Mouse (Mus musculus) WW6 (cell line): ENCODE data around the gene Nprl3.

Experiments
- DNase-seq: peaks from one replicate; pipeline ENCODE4 v3.0.0-alpha.2; 2013; ENCODE audit warnings: low read depth, low spot score

The Nprl3 gene

DNA sequence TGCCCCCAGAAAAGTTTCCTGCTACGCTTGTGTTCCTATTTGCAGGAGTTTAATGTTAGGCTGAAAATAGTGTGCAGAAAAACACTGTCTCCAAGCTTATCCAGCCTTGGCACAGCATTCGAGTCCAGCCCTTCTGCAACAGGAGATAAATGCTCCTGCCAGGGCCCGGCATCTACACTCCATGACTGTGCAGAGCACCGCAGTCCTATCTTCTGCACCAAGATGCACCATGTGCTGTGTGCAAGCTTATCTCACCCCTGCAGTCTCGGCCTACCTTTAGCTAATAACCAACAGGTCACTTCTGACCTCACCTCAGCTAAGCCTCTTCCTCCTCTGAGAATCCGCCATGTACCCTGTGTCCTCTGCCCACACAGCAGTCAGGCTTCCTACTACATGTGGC, 21.9 kb downstream of the Nprl3 start:
- no peak for DNase-seq

DNA sequence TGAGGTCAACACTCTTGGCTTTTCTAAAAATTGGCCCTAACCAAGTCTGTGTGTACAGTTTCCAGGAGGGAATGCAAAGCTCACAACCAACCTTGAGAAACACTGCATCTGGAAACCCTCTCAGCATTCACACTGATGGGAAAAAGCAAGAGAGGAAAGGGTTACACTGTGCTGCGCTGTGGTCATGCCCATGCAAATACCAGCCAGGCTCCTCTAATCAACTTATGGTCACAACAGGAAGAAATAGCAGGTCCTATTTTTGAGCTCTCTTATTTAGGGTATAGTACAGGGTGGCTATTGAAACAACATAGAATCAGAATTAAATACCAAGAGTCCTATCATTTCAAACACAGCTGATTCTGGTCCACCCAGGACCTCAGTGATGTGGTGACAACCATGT, 22.9 kb downstream of the Nprl3 start:
- no peak for DNase-seq

DNA sequence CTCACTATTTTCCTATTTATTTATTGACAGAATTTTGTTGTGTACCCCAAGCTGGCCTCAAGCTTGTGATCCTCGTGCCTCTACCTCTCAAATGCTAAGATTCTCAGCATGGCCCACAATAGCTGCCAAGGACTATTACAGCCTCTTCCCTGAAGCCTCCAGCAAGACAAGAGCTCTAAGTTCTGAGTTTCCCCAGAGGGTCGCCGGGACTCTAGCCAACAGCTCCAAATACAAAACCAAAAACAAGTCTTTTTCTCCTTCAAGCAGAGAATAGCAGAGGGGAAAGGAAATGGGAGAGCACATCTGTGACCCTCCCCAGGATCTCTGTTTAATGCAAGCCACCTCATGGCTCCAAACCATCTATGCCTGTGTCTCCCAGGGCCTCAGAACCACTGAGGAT, 23.4 kb downstream of the Nprl3 start:
- DNase-seq: no peak

DNA sequence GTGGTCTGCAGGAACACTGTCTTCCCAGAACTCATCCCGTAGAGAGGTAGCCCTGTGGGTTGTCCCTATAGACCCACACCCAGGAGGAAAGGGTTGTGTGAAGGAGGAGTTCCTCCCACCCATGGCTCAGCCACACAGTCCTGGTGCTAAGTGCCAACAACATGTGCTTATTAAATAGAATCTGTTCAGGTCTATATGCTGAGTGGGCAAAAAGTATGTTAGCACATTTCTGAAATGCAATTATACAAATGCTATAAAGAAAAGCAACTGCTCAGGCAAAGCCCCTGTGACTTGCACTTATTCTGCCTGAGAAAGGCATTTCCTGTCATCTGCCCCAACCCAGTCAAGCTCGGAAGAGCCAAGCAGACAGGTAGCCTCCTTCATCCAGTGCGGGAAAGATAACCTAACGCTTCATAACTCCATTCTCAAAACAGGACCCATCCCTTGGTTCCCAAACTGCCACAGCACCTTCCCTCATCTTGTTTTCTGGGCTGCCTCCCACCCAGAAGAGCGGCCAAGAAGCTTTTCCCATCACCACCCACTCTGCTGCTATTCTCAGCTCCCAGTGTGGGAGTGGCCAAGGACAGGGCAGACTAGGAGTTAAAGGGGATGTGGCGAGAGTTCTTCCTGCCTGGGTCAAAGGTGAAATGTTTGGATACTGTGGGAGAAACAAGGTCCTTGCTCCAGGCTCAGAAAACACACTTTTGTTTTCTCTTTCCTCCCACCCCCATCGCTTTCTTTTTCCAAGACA, 24.1 kb downstream of the Nprl3 start:
- no peak for DNase-seq

DNA sequence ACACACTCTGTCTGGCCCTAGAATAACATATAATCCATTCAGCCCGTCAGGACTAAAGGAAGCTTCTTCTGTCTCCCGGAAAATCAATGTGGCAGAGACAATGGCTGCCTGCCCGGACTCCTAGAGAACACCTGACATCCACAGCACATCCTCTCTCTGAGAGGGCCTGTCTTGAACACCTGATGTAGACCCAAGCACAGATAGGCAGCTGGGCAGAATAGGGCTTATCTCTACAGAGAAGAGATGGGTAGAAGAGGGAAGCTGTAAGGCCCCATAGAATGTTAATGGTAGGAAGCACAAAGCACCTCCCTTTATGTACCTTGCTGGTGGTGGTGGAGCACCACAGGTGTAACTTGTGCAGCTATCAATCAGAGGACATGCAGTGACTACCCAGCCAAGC, 25.3 kb downstream of the Nprl3 start:
- DNase-seq: no peak

DNA sequence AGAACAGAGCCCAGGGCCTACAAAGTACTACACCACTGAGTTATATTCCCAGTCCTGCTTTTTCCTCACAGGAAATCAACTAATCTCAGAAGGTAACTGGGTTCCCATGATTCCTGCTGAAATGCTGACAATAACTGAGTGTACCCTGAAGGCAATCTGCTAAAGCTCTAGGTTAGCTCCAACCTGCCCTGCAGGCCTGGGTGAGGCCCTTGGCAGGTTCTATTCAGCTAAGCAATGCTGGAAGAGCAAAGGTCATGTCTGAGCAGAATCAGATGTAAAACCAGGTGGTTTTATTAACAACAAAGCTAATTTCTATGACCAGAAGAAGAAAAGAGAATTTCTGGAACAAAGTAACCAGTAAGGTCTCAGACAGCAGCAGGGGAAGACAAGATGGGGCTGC, 26.1 kb downstream of the Nprl3 start:
- DNase-seq: no peak

DNA sequence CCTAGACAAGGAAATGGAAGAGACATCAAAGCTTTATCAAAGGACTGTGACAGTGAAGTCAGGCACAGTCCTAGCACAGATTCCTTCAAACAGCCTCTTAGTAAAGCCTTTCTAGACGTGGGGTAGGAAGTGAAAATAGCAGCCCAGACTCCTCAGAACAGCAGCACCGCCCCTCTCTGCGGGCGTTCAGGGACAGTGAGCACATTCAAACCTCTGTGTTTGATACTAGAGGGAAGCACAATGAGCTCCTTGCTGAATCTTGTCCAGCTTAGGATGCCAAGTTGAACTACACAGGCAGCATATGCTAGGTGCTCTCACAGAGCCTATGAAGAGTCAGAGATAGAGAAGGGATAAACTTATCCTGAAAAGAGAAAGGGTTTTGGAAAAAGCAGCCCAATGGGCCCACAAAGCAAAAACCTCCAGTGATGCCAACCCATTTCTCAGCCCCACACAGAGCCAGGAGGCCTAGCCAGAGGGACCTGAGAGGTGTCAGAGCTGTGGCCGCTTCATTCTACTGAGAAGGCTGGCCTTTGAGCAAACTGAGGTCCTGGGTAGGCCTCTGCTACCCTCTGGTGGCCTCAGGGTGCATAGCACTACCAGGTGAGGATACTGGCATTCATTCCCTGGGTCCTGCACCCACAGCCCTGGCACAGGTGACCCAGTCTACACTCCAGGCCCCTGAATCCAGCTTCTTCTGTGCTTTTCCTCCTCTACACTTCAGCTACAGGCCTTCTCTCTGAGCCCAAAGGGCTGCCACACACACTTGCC, 29.2 kb downstream of the Nprl3 start:
- no peak for DNase-seq

DNA sequence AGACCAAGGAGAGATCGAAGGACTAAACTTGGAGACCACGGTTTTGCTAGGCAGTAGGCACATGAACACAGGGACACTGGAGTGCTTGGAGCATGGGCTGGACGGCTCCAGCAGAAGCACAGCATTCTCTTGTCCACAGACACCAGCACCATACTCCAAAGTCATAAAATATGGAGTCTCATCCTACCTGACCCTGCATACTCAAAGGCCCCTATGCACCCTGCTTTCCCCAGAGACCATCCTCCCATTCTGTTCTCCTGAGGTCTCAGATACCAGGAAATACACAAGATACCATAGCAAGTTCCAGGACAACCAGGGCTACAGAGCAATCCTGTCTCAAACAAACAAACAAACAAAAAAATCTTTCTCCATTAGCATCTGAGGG, 30.1 kb downstream of the Nprl3 start:
- no peak for DNase-seq

DNA sequence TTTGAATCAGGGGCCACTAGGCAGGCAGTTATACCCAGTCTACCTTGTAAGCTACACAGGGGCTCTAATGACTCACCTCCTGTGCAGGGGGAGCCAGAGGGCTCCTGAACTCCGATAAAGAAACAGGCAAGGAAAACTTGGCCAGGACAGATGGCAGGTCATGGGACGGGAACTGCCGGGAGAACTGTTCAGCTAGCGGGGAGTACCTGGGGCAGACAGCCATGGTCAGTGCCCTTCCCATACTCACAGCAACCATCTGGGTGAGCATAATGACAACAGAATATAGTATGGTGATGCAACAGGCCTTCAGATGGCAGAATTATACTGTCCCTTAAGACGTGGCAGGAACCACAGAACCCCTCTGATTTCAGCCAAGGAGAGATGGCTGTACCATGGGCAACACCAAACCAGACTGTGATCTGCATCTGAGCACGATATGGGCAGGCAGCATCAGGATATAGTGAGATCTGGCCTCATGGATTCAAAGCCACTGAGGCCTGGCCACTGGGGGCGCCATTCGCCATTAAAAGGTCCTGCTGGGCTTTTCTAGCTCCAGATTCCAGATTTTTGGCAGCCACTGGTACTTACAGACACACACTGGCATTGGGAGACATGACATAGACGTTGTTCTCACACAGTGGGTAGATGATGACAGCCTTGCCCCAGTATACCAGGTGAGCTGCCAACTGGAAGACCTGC, 30.6 kb downstream of the Nprl3 start:
- DNase-seq: no peak

DNA sequence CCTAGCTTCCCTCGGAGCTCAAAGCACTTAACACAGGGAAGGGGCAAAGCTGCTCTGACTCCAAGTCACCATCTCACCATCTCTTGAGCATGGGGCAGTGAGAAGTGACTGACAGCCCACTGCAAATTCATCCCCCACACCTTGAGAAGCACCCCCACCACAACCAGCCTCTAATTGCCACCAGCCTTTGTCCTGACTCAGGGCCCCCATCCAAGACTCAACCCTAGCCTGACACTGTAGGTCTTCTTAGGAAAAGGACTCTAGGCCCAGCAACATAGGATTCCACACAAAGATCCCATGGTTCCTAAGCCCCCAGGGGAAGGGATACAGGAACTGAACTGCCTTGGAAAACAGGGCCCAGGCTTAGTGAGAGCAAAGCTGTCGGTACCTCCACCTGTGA, 31.4 kb downstream of the Nprl3 start:
- DNase-seq: no peak

DNA sequence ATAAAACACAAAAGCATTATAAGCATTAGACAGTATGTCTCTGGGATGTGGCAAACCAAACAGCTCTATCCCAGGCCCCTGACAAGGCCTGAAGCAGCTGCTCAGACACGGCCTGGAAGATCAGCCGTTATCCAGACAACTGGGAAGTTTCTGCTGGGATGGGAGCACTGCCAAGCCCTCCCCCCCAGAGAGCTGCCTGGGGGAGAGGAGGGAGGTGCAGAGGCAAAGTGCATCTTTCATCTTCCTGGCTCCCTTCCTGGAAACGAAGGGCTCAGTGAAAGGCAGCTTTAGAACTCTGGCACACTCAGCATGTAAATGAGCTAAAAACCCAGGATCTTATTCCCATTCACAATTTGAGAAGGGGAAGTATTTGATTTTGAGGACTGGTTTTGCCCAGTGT, 31.9 kb downstream of the Nprl3 start:
- DNase-seq: no peak

DNA sequence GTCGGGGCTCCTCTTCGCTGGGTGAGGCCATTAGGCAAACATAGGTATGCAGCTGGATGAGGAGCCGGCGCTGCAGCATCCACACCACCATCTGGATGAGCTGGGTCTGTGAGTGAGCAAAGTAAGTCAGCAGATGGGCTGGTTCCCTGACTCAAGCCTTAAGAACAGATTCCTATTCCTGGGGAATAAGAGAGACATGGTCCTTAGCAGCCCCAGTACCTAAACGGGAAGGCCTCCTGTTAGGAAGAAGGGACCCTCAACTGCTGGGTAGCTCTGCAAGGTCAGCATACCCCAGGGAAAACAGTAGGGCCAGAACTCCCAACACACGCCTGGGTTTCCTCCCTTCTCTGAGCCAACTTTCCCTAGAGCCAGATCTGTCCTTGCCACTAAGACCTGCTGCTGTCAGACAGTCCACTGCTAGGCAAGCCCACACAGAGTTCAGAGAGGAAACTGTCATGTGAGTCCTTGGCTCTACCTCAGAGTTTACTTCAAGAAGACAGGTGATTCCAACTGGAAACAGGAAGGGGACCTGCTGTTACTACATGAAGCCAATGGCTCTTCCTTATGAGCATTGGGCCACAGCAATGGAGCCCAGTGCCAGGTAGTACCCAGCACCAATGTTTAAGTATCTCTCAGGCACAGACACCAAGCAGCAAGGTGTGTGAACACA, 32.6 kb downstream of the Nprl3 start:
- no peak for DNase-seq

DNA sequence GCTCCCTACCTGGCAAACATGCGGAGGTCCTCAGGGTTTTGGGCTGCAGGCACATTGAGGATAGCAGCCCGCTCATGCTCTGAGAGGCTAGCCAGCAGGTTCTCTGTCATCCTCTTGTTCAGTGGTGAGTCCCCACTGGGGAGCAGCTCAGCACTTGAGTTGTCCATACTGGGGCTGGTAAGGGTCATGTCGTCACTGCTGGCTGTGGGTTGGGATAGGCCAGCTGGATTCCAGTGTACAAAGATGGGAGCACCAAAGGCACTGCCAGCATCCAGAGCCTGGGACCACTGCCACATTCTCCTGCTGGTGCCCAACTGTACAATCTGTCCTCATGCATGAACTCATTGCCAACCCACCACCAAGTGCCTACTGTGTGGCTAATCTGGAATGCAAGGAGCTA, 33.6 kb downstream of the Nprl3 start:
- no peak for DNase-seq

DNA sequence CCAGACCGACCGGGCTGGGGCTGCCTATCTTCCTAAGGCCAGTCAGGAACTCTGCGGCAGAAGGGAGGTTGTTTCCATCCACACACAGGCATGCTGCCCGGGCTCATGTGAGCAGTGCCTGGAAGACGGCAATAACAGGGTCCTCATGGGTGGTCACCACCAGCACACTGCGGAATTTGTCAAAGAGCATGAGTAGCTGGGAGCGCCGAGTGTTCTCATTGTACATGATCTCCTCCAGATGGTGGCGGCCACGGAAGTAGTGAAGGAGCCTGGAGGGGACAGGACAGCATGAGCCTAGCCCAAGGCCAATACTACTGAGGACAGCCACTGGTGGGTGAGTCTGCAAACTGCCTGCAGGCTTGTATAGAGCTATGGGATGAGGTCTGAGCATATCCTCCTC, 34.7 kb downstream of the Nprl3 start:
- DNase-seq: no peak

DNA sequence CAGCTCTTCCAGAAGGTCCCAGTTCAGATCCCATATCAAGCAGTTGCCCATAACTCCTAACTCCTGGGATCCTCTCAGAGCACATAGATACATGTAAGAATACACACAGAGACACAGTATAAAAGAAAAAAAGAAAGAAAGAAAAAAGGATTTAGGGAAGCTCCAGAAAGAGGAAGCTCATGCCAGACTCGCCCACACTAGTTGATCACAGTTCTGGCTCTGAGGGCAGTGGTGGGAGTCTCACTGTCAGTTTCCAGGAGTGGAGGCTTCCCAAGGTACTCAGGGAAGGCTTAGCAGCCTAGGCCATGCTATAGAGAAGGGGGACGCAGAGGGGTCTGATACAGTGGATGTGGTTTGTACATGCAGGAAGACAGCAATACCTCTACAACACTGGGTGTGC, 36.4 kb downstream of the Nprl3 start:
- DNase-seq: no peak

DNA sequence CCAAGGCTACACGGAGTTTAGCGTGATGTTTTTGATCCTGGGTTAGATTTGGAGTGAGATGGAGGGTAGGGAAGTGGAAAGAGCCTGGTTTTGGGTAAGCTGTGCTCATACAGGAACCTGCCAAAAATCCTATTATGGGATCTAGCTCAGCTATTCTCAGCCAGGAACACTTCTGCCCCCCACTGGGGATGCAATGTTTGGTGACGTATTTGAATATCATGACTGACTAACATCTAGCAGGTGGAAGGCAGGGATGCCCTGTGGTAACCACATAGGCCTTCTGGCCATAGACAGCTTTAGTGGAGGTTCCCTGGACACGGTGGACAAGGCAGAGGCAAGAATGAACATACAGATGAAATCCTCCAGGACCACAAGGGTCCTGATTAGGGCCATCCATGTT, 37.3 kb downstream of the Nprl3 start:
- DNase-seq: no peak

DNA sequence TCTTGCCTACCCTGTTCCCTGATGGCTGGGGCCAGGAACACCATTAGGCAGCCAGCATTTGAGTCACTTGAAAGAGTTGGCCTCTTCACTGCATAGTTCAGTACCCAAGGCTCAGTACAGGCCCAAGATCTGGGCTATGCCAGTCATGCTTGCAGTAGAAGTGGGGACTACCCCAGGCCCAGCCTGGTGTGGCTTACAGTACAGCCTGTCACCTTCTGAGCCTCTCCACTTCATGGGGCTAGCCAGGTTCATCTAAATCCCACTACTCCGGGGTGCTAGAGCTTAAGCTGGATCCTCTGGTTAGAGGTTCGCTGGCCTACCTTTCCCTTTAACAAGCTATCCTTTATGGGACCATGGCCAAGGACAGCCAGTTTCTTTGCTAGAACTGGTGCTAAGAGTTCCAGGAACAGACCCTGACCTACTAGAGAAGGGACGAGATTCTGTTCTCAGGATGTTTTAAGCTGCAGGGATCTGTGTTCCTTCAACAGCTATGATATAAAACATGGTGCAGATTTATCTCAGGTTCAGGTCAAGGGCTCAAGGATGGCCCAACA, 39.1 kb downstream of the Nprl3 start:
- no peak for DNase-seq

DNA sequence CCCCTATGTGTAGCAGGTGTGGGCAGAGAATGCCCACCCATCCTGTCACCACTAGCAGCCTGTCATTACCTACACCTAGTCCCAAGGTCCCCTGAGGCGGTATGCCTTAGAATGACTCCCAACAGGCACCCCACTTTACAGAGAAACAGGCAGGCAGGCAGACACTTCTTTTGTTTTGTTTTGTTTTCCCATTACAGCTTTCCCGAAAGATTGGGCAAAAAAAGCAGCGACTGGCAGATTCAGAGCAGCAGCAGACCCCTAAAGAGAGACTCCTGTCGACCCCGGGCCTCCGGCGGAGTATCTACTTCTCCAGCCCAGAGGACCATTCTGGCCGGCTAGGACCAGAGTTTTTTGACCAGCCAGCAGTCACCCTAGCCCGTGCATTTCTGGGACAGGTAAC, 40.0 kb downstream of the Nprl3 start:
- no peak for DNase-seq

DNA sequence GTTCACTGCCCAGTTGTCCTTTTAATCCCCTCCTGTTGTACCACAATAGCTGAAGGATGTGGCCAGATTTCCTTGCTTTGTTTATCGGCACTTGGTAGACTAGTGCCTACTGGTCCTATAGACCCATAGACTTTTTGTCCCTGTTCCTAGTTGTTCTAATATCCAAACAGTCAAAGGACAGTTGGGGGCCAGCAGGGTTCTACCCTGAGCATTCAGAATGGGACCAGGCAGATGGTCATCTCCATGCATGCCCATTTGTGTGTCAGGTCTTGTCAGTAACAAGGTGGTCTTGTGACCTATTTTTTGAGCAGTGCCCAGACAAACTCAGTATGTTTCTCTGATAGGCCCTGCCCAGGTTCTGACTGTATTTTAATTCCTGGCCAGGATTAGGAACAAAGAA, 40.5 kb downstream of the Nprl3 start:
- DNase-seq: no peak

DNA sequence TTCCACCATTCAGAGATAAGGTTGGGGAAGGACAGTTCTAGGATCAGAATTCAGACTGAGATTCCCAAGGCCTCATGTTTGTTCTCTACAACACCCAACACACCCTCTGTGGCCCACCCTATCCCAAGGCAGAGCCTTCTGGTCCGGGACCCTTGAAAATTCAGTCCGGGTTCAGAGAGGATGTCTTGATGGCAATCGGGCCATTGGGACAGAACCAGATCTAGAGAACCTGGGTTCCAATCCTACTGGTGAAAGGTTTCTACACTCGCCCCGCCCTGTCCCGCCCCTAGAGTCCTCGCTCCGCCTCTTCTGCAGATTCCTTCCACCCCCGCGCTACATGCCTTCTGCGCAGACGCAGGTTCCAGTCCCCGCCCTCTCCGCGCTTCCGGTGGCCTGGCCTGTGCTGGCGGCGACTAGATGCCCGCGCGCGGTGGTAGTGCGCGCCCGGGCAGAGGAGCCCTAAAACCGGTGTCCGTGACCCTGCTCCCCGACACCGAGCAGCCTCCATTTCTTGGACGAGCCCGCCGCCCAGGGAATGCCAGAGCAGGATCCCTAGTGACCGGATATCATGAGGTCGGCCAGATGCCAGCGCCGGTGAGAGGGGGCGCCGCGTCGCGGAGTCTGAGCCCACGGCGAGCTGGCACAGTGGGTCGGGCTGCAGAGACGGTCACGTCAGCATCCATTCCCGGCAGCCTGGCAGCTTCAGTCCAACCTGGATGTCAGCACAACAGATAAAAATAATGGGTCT, 41.2 kb downstream of the Nprl3 start, which contains the start of gene Mpg:
Gene Mpg, plus strand, starts transcription at position 382 of the 748 bp plus-strand sequence.
- DNase-seq: peak; percentile 82
